Mouse (Mus musculus): ENCODE measurements at regions not wholly inside any gene's neighbourhood (a gene's known extent, or its start where the extent isn't known, plus 50 kb on each side); places are given as distances from the start of the nearest gene placed in this dataset.
"Not testable (repeated sequence)": the region's sequence is repeated elsewhere in the genome, so short reads cannot be mapped to it uniquely, and the experiment has no call there.

DNA sequence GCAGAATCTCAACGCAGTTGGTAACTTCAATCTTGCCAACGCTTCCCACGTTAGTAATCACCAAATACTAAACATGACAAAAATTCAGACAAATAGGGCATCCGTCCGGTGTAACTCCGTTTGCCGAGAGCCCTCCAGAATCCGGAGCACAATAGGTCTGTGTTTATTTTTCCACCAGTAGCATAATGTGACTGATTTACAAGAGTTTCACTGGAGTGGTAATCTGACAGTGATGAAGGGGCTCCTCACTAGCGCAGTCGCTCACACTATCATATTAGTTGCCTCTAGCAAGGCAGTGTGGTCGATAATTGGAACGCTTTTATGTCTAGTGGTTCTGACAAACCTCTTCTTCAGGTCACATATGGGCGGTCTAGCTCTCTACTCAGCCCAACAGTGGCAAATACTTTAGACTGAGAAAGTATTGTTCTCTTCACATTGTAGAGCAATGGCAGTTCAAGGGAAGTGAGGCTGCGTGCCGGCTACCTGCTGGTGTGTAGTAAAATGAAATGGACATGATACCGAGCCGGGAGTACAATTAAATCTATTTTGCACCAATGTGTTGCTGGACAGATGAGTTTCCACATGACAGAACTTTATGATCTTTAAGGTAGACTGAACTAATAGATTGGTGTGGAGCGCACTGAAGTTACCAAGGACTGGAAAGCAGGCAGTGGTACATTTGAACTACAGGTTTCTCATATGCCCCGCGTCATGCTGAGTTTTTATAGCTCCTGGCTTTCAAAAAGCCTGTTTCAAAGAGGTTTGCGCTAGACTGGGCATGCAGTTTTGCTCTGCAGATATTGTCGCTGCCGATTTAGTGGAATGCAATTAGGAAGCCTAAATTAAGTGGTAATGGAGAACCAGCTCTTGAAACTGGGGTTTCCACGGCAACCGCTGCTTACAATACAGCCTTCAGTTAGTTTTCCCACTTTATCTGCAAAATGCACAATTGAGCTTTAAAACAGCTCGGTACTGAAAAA lies 155.7 kb upstream of the Pou3f3 start:
- DNase-seq (ENCODE audit: low spot score in 2 of 2), result peak in 1 of 2 experiments; percentile 10

- DNase-seq (ENCODE audit: low spot score in 2 of 2), result no peak
Measured at GRCm38 (mm10) chr1:42541991-42542390, 153.6 kb upstream of the Pou3f3 start.

GRCm38 (mm10) chr1:42542846-42543549 lies 152.6 kb upstream of the Pou3f3 start:
- DNase-seq (ENCODE audit: low spot score in 2 of 2), result no peak

GRCm38 (mm10) chr1:42546879-42547278 lies 148.7 kb upstream of the Pou3f3 start:
- DNase-seq (ENCODE audit: low spot score in 2 of 2), result no peak

- no peak for DNase-seq (ENCODE audit: low spot score in 2 of 2)
Measured at GRCm38 (mm10) chr1:42557301-42557700, 138.3 kb upstream of the Pou3f3 start.

GRCm38 (mm10) chr1:42567640-42568039 lies 127.9 kb upstream of the Pou3f3 start:
- no peak for DNase-seq (ENCODE audit: low spot score in 2 of 2)

DNA sequence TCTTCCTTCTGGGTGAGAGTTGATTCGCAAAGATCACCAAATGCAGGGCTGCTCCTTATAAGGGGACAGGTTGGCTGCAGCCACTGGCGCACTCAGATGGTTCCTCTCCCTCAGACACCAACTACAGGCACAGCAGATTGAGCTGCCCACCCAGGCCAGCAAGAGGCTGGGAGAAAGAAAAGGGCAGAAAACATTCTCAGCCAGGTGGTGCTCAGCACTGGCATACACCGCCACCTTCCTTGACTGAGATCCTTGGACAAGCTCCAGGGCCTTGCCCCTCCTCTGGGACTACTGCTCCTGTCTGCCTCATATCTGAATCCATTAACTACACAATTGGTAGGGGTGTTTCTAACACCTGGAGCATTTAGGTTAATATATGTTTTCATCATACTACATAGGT lies 110.4 kb upstream of the Pou3f3 start:
- no peak for DNase-seq (ENCODE audit: low spot score in 2 of 2)

DNA sequence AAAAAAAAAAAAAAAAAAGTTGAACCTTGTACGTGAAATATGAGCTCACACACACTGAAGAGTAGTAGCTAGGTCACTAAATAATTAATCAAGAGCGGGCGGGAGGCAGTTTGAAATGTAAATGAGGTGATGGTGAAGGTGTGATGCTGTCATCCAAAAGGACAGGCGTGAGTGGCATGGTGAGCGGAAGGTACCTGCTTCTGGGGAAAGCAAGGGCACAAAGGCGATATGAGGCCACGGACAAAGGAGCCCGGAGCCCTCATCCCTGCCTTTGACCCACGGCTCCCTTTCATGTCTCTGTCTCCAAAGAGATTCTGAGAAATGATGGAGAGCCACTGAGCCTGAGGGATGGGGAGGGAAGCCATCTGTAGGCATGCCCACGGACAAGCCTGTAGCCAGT lies 107.1 kb upstream of the Pou3f3 start:
- DNase-seq (ENCODE audit: low spot score in 2 of 2), result no peak

- no peak for DNase-seq (ENCODE audit: low spot score in 2 of 2)
Measured at GRCm38 (mm10) chr1:42589442-42589841, 106.1 kb upstream of the Pou3f3 start.

DNA sequence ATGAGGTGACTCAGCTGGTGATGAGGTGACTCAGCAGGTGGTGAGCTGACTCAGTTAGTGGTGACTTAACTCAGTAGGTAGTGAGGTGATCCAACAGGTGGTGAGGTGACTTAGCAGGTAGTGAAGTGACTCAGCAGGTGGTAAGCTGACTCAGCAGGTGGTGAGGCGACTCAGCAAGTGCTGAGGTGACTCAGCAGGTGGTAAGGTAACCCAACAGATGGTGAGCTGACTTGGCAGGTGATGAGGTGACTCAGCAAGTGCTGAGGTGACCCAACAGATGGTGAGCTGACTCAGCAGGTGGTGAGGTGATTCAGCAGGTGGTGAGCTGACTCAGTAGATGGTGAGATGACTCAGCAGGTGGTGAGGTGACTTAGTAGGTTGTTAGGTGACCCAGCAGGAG lies 103.7 kb upstream of the Pou3f3 start:
- no peak for DNase-seq (ENCODE audit: low spot score in 2 of 2)

- DNase-seq (ENCODE audit: low spot score in 2 of 2), result no peak
Measured at GRCm38 (mm10) chr1:42597065-42597464, 98.5 kb upstream of the Pou3f3 start.

DNA sequence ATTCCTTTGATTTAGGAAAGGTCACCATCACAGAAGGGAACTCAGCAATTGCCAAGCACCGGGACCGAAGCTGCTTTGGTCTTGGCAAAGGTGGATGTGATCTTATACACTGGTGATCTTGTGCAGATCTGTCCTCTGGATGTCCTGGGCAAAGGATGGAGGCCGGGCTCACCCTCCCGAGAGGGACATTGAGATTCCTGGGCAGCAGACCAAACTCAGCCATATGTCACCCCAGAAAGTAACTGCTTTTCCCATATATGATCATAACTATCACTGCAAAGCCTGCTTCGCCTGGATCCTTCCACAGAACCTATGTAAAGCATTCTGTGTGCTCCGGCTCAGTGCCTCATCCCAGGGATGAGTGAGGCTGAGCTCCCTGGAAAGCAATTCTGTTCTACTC lies 96.3 kb upstream of the Pou3f3 start:
- no peak for DNase-seq (ENCODE audit: low spot score in 2 of 2)

DNA sequence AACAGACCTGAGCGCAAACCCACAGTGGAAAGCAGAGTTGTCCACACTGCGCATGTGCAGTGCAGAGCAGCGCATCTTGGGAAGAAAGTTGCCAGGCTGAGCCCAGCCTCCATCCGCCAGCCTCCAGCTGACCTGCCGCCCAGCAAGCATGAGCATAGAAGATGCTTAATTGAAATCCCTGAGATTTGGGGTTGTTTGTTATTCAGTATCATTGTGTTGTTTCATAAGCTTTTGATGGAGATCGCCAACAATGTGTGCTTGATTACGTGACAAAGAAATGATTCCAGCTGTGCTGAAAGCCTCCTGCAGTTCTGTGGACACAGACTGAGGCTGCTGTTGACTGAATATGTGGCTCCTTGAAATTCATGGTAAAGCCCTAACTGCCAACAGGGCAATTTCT lies 89.3 kb upstream of the Pou3f3 start:
- no peak for DNase-seq (ENCODE audit: low spot score in 2 of 2)

GRCm38 (mm10) chr1:42607466-42608043 lies 88.0 kb upstream of the Pou3f3 start:
- not testable (repeated sequence) for DNase-seq (ENCODE audit: low spot score in 2 of 2)

GRCm38 (mm10) chr1:42623766-42624165 lies 71.8 kb upstream of the Pou3f3 start:
- DNase-seq (ENCODE audit: low spot score in 2 of 2), result no peak

GRCm38 (mm10) chr1:42628800-42629199 lies 66.8 kb upstream of the Pou3f3 start:
- DNase-seq (ENCODE audit: low spot score in 2 of 2), result no peak

GRCm38 (mm10) chr1:42629465-42630261 lies 65.9 kb upstream of the Pou3f3 start:
- DNase-seq (ENCODE audit: low spot score in 2 of 2), result peak in 1 of 2 experiments; percentile 56

- DNase-seq (ENCODE audit: low spot score in 2 of 2), result no peak
Measured at GRCm38 (mm10) chr1:42632286-42632685, 63.3 kb upstream of the Pou3f3 start.

- DNase-seq (ENCODE audit: low spot score in 2 of 2), result no peak
Measured at GRCm38 (mm10) chr1:42636558-42636957, 59.0 kb upstream of the Pou3f3 start.
